Comparison of ENCODE assay signal across 8 mouse cellular contexts in genomic region chr15:98609331-98610130, GRCm38 (mm10). TPM values are rescaled to one million over a fixed set of nuclear protein-coding genes. Genes with fewer than 3 reads are reported as not detected.
A peak's percentile ranks its signal among the peaks of the same experiment; 100 is the strongest.
DNase-seq lines count a peak whose midpoint lies in the region; ATAC-seq and TF ChIP-seq lines count a peak whose summit lies in the region.

Gene Adcy6 (minus strand): TSS chr15:98610076.

- peak within 1 kb of the TSS; percentile 85 for H3K4me3 ChIP-seq in lung, embryonic 14.5 days (ENCODE audit: low read depth, low read length)

- H3K36me3 ChIP-seq in lung, embryonic 14.5 days (ENCODE audit: insufficient read depth), result peaks cover 6% of the 10 kb centered on the region; the same call in 1 of the 2 replicates

- WGBS in lung, embryonic 14.5 days, result under 1% methylated on average over 59 of the region's 75 CpGs

- H3K9ac ChIP-seq in lung, embryonic 14.5 days, result peak within 1 kb of the TSS; percentile 90

- H3K27me3 ChIP-seq in lung, embryonic 14.5 days (ENCODE audit: insufficient read depth, low read length), result no peaks in the 10 kb centered on the region

- H3K27ac ChIP-seq in lung, embryonic 14.5 days (ENCODE audit: low read depth), result peak within 1 kb of the TSS; percentile 95

- peaks cover 7% of the 10 kb centered on the region for H3K4me1 ChIP-seq in lung, embryonic 14.5 days (ENCODE audit: insufficient read depth)

- H3K4me2 ChIP-seq in lung, embryonic 14.5 days, result peak within 1 kb of the TSS; percentile 72

- DNase-seq in Muller cell, postnatal 12 days (ENCODE audit: inconsistent ontology term), result peak; percentile 87
- DNase-seq in cerebellum, postnatal 10 days, result peak; percentile 90 to 92
- DNase-seq in frontal cortex, adult 2 months (ENCODE audit: extremely low spot score in 1 of 2, low spot score in 1 of 2), result peak in 1 of 2 experiments; percentile 77
- peak; percentile 89 for DNase-seq in heart, postnatal 4 days
- peak; percentile 51 to 64 for DNase-seq in layer of hippocampus, adult 8-10 months (ENCODE audit: low spot score in 2 of 2)
- peak; percentile 91 for DNase-seq in lung, embryonic 14.5 days
- peak; percentile 70 for DNase-seq in ovary, postnatal 10 days (ENCODE audit: low spot score)
- DNase-seq in thymus, postnatal 25 days, result peak; percentile 85

- TF ChIP-seq CTCF in lung, embryonic 14.5 days (IDR thresholded peaks at IDR 0.05; ENCODE audit: low read depth), result no peak

- H3K9me3 ChIP-seq in lung, embryonic 14.5 days (ENCODE audit: low read depth, low read length), result no peaks in the 10 kb centered on the region

- peak; percentile 82 for ATAC-seq in lung, embryonic 14.5 days (ENCODE audit: insufficient read depth)

RNA-seq across cellular contexts. Expression of gene Adcy6, which starts in this region (rescaled TPM):
- polyA plus RNA-seq in frontal cortex, adult 2 months (2012; rRNA removed), result 40.3 and 45.6 TPM in 2 replicates
- total RNA-seq in heart, postnatal 4 days (2021), result 100 to 1,000 TPM; 141 to 152 TPM
- total RNA-seq in layer of hippocampus, adult 8-10 months (2022), result 10 to 100 TPM; 47.3 to 58.6 (median 52.2) TPM
- polyA plus RNA-seq in lung, embryonic 14.5 days (2014; fragmentation: Nextera tagmentation; extraction: Ambion mirVana), result 20.5 and 21.8 TPM in 2 replicates
